Mouse (Mus musculus) CH12.LX (cell line): ENCODE data around the gene Pip5k1c. TPM values are rescaled to one million over a fixed set of nuclear protein-coding genes. Genes with fewer than 3 reads are reported as not detected.

Experiments used
- DNase-seq: peaks from one replicate; pipeline ENCODE4 v3.0.0-alpha.2; 2013; ENCODE audit errors: extremely low read depth
- H3K27ac ChIP-seq: 2 replicates; pipeline ENCODE4 v1.5.1; 2012; ENCODE audit warnings: low read depth, mild to moderate bottlenecking, control low read depth, moderate library complexity; ENCODE audit not compliant: insufficient read depth
- H3K27me3 ChIP-seq: replicated peaks from 2 replicates; pipeline ENCODE3; 2012; ENCODE audit warnings: inconsistent platforms
- H3K36me3 ChIP-seq, 2 experiments: replicated peaks in 1 of 2; 2 replicates each; pipeline versions ENCODE3 to v1.6.1; 2012; ENCODE audit warnings: inconsistent platforms in 1 of 2, low read length in 1 of 2, mild to moderate bottlenecking in 1 of 2, mixed read lengths in 1 of 2, moderate library complexity in 1 of 2; ENCODE audit not compliant: control insufficient read depth in 1 of 2, insufficient read depth in 1 of 2
- H3K4me1 ChIP-seq, 2 experiments: 2 replicates each; pipeline ENCODE4 v1.6.1; 2012; ENCODE audit warnings: inconsistent platforms in 1 of 2, moderate library complexity in 1 of 2; ENCODE audit not compliant: insufficient read depth in 2 of 2, control insufficient read depth in 1 of 2
- H3K4me2 ChIP-seq: 2 replicates; pipeline ENCODE4 v1.6.1; 2012; ENCODE audit warnings: low read depth, mild to moderate bottlenecking, control low read depth; ENCODE audit not compliant: poor library complexity, insufficient read depth, severe bottlenecking
- H3K4me3 ChIP-seq, 3 experiments: fragments of 150-350 bp in 1 of 3; sonication (generic) in 1 of 3; replicated peaks in 1 of 3; 2 replicates each; pipeline versions ENCODE3 to v1.5.1; 2011 to 2012; ENCODE audit warnings: low read depth in 2 of 3, low read length in 2 of 3, mild to moderate bottlenecking in 2 of 3, moderate library complexity in 2 of 3, control low read depth in 1 of 3, improper control_type of control experiment in 1 of 3, inconsistent platforms in 1 of 3, mixed read lengths in 1 of 3; ENCODE audit not compliant: poor library complexity in 1 of 3
- H3K79me2 ChIP-seq: replicated peaks from 2 replicates; pipeline ENCODE4 v1.6.1; 2012; ENCODE audit warnings: mild to moderate bottlenecking, moderate library complexity; ENCODE audit not compliant: control insufficient read depth, poor library complexity, insufficient read depth, severe bottlenecking; ENCODE audit errors: extremely low read depth
- H3K9ac ChIP-seq: 2 replicates; pipeline ENCODE4 v1.6.1; 2012; ENCODE audit warnings: low read depth, mild to moderate bottlenecking, control low read depth, moderate library complexity; ENCODE audit not compliant: insufficient read depth
- H3K9me3 ChIP-seq: replicated peaks from 2 replicates; pipeline ENCODE3; 2012; ENCODE audit warnings: low read length, inconsistent platforms, mixed read lengths
- BHLHE40 ChIP-seq: IDR thresholded peaks from 2 replicates; pipeline ENCODE4 v1.6.1; 2011; ENCODE audit warnings: mild to moderate bottlenecking, low read depth, low read length, improper control_type of control experiment
- CHD1 ChIP-seq: IDR thresholded peaks from 2 replicates; pipeline ENCODE4 v1.6.1; 2012; ENCODE audit warnings: low read depth, low read length, improper control_type of control experiment, inconsistent platforms
- CHD2 ChIP-seq: IDR thresholded peaks from 2 replicates; pipeline ENCODE4 v1.6.1; 2011; ENCODE audit warnings: low read length, improper control_type of control experiment
- E2F4 ChIP-seq: IDR thresholded peaks from 2 replicates; pipeline ENCODE4 v1.6.1; 2011; ENCODE audit warnings: low read depth, low read length, improper control_type of control experiment; ENCODE audit not compliant: insufficient replicate concordance
- ELF1 ChIP-seq: IDR thresholded peaks from 2 replicates; pipeline ENCODE4 v1.6.1; 2014; ENCODE audit warnings: low read depth, mild to moderate bottlenecking, inconsistent platforms, low read length, improper control_type of control experiment
- EP300 ChIP-seq: IDR thresholded peaks from 2 replicates; pipeline ENCODE4 v1.6.1; 2011; ENCODE audit warnings: low read length, improper control_type of control experiment
- ETS1 ChIP-seq: conservative IDR thresholded peaks from 2 replicates; pipeline ENCODE4 v1.6.1; 2012; ENCODE audit warnings: low read depth, mild to moderate bottlenecking, inconsistent platforms, low read length, improper control_type of control experiment, moderate library complexity
- GABPA ChIP-seq: IDR thresholded peaks from 2 replicates; pipeline ENCODE4 v1.6.1; 2012; ENCODE audit warnings: low read depth, low read length, improper control_type of control experiment, inconsistent platforms; ENCODE audit not compliant: insufficient replicate concordance
- HCFC1 ChIP-seq: IDR thresholded peaks from 2 replicates; pipeline ENCODE4 v1.6.1; 2012; ENCODE audit warnings: low read depth, mild to moderate bottlenecking, inconsistent platforms, low read length, improper control_type of control experiment
- IRF4 ChIP-seq: IDR thresholded peaks from 2 replicates; pipeline ENCODE4 v1.6.1; 2014; ENCODE audit warnings: low read depth, mild to moderate bottlenecking, inconsistent platforms, low read length, improper control_type of control experiment
- JUND ChIP-seq: conservative IDR thresholded peaks from 2 replicates; pipeline ENCODE4 v1.6.1; 2011; ENCODE audit warnings: low read depth, low read length, improper control_type of control experiment
- KAT2A ChIP-seq: IDR thresholded peaks from 2 replicates; pipeline ENCODE4 v1.6.1; 2012; ENCODE audit warnings: low read length, improper control_type of control experiment, inconsistent platforms; ENCODE audit not compliant: insufficient replicate concordance
- MAFK ChIP-seq: IDR thresholded peaks from 2 replicates; pipeline ENCODE4 v1.6.1; 2011; ENCODE audit warnings: low read length, improper control_type of control experiment; ENCODE audit not compliant: insufficient replicate concordance
- MAX ChIP-seq: IDR thresholded peaks from 2 replicates; pipeline ENCODE4 v1.6.1; 2011; ENCODE audit warnings: low read length, improper control_type of control experiment
- MAZ ChIP-seq: IDR thresholded peaks from 2 replicates; pipeline ENCODE4 v1.6.1; 2012; ENCODE audit warnings: low read depth, mild to moderate bottlenecking, inconsistent platforms, low read length, improper control_type of control experiment, moderate library complexity
- MEF2A ChIP-seq: IDR thresholded peaks from 2 replicates; pipeline ENCODE4 v1.6.1; 2014; ENCODE audit warnings: low read depth, mild to moderate bottlenecking, inconsistent platforms, low read length, improper control_type of control experiment, borderline replicate concordance
- MXI1 ChIP-seq: IDR thresholded peaks from 2 replicates; pipeline ENCODE4 v1.6.1; 2011; ENCODE audit warnings: mild to moderate bottlenecking, low read depth, low read length, improper control_type of control experiment
- MYC ChIP-seq: IDR thresholded peaks from 2 replicates; pipeline ENCODE4 v1.6.1; 2011; ENCODE audit warnings: low read depth, mild to moderate bottlenecking, improper control_type of control experiment, low read length
- NELFE ChIP-seq: IDR thresholded peaks from 2 replicates; pipeline ENCODE4 v1.6.1; 2011; ENCODE audit warnings: low read depth, low read length, improper control_type of control experiment
- NRF1 ChIP-seq: IDR thresholded peaks from 2 replicates; pipeline ENCODE4 v1.6.1; 2014; ENCODE audit warnings: low read depth, mild to moderate bottlenecking, inconsistent platforms, low read length, improper control_type of control experiment, moderate library complexity
- PAX5 ChIP-seq: IDR thresholded peaks from 2 replicates; pipeline ENCODE4 v1.6.1; 2012; ENCODE audit warnings: low read length, inconsistent platforms, mixed read lengths
- POLR2A ChIP-seq: IDR thresholded peaks from 2 replicates; pipeline ENCODE4 v1.6.1; 2011; ENCODE audit warnings: low read depth, mild to moderate bottlenecking, improper control_type of control experiment, low read length
- POLR2AphosphoS2 ChIP-seq: IDR thresholded peaks from 2 replicates; pipeline ENCODE4 v1.6.1; 2011; ENCODE audit warnings: low read depth, low read length, improper control_type of control experiment
- RAD21 ChIP-seq: IDR thresholded peaks from 2 replicates; pipeline ENCODE4 v1.6.1; 2011; ENCODE audit warnings: low read depth, mild to moderate bottlenecking, low read length, improper control_type of control experiment, moderate library complexity
- RCOR1 ChIP-seq: conservative IDR thresholded peaks from 2 replicates; pipeline ENCODE4 v1.6.1; 2012; ENCODE audit warnings: low read depth, mild to moderate bottlenecking, inconsistent platforms, low read length, improper control_type of control experiment
- SIN3A ChIP-seq: IDR thresholded peaks from 2 replicates; pipeline ENCODE4 v1.6.1; 2012; ENCODE audit warnings: low read length, improper control_type of control experiment, inconsistent platforms
- SMC3 ChIP-seq: IDR thresholded peaks from 2 replicates; pipeline ENCODE4 v1.6.1; 2011; ENCODE audit warnings: low read depth, low read length, improper control_type of control experiment
- TBP ChIP-seq: conservative IDR thresholded peaks from 2 replicates; pipeline ENCODE4 v1.6.1; 2011; ENCODE audit warnings: low read depth, low read length, improper control_type of control experiment
- TCF12 ChIP-seq: IDR thresholded peaks from 2 replicates; pipeline ENCODE4 v1.6.1; 2014; ENCODE audit warnings: low read depth, mild to moderate bottlenecking, inconsistent platforms, low read length, improper control_type of control experiment
- UBTF ChIP-seq: IDR thresholded peaks from 2 replicates; pipeline ENCODE4 v1.6.1; 2012; ENCODE audit warnings: low read depth, mild to moderate bottlenecking, inconsistent platforms, low read length, improper control_type of control experiment, moderate library complexity
- USF1 ChIP-seq: IDR thresholded peaks from 2 replicates; pipeline ENCODE4 v1.6.1; 2014; ENCODE audit warnings: low read depth, mild to moderate bottlenecking, inconsistent platforms, low read length, improper control_type of control experiment
- USF2 ChIP-seq: conservative IDR thresholded peaks from 2 replicates; pipeline ENCODE4 v1.6.1; 2011; ENCODE audit warnings: low read depth, low read length, improper control_type of control experiment
- ZKSCAN1 ChIP-seq: IDR thresholded peaks from 2 replicates; pipeline ENCODE4 v1.6.1; 2012; ENCODE audit warnings: low read depth, inconsistent platforms, low read length, improper control_type of control experiment, borderline replicate concordance
- ZMIZ1 ChIP-seq: IDR thresholded peaks from 2 replicates; pipeline ENCODE4 v1.6.1; 2012; ENCODE audit warnings: low read depth, mild to moderate bottlenecking, inconsistent platforms, low read length, improper control_type of control experiment
- ZNF384 ChIP-seq: IDR thresholded peaks from 2 replicates; pipeline ENCODE4 v1.6.1; 2012; ENCODE audit warnings: low read depth, low read length, improper control_type of control experiment, inconsistent platforms
- dilution Hi-C: fragments of 300-500 bp; cut with MboI; formaldehyde crosslinking; loops from 2 replicates; pipeline ENCODE4 v1.14.3; 2020; ENCODE audit warnings: low sequenced_read_pairs; ENCODE audit not compliant: extremely low pct_unique_long_range_greater_than_20kb, extremely low pct_ligation_motif_present
- in situ Hi-C: fragments of 300-500 bp; cut with MboI; formaldehyde crosslinking; loops from 3 replicates; pipeline ENCODE4 v1.14.3; 2019; ENCODE audit warnings: low sequenced_read_pairs, low pct_ligation_motif_present, low pct_unique_long_range_greater_than_20kb, mixed read lengths
- polyA plus RNA-seq: library from polyadenylated mRNA; unstranded; fragments of >175 nt; gene quantifications from 2 replicates; pipeline ENCODE4 v1.2.1, GENCODE M21; 2012; ENCODE audit warnings: low read depth; ENCODE audit not compliant: insufficient read length
- total RNA-seq, 2 experiments: library from RNA; depleted of rRNA; stranded (reverse); fragments of 300-350 nt in 1 of 2; fragments of >200 nt in 1 of 2; gene quantifications; 2 replicates each; pipeline ENCODE4 v1.2.3; 2012 to 2014

Pip5k1c gene
- total and polyA plus RNA-seq, 3 experiments, result 11.4 to 51.4 (median 12.6) TPM

DNA sequence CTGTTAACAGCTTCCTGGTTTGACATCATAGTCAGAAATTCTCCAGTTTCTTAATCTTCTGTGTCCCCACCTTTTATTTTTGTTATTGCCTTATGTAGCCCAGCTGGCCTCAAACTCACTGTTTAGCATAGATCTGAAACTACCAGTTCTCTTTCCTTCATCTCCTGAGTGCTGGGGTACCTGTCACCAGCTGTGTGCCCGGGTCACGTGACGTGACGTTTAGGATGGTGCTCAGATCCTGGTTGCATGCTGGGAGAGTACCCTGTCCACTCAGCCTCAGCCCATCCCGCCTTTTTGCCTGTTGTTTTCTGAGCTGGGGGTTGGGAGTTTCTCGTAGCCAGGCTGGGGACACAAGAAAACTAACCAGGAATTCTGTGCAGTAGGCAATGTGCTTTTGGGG is 4.5 kb downstream of the Pip5k1c start (continued):
- TF ChIP-seq ETS1 (peak; percentile 90), BHLHE40 (peak; percentile 98), USF1 (peak; percentile 93), UBTF (no peak)

DNA sequence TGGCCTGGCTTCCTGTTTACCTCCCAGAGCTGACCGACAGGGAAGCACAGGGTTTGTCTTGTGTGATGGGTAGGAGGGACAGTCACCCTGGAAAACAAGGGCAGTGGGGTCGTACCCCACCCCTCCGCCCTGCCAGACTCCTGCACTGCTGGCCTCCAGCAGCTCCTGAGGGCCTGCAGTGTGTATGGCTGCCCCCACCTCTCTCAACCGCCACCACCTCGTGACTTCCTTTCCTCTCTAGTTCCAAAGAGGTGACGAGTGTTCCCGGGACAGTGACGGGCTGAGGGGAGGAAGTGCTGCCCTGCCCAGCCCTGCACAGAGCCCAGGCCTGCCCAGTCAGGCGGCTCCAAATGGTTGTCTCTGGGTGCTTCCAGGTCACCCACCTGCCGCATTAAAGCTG is 5.1 kb downstream of the Pip5k1c start:
- H3K36me3 ChIP-seq, result peaks cover 0 to 29% of the 10 kb centered on the region in 2 experiments
- H3K4me2 ChIP-seq, result peak overlapping the region; percentile 77
- dilution Hi-C loops, result no loop called here
- H3K4me1 ChIP-seq, result peaks cover 68 to 92% of the 10 kb centered on the region in 2 experiments
- peak overlapping the region; percentile 87 for H3K27ac ChIP-seq
- H3K9me3 ChIP-seq, result no peaks in the 10 kb centered on the region
- H3K9ac ChIP-seq, result peak overlapping the region; percentile 35
- H3K79me2 ChIP-seq, result peaks cover 73% of the 10 kb centered on the region
- in situ Hi-C loops, result no loop called here
- no peak for TF ChIP-seq USF2
- TF ChIP-seq CHD1, result no peak
- TF ChIP-seq TBP, result no peak
- TF ChIP-seq USF1, result no peak
- TF ChIP-seq KAT2A, result no peak
- no peak for TF ChIP-seq ZMIZ1
- no peak for TF ChIP-seq POLR2AphosphoS2
- no peak for TF ChIP-seq E2F4
- no peak for TF ChIP-seq PAX5
- no peak for TF ChIP-seq GABPA
- peak; percentile 31; the same call in 1 of the 2 replicates for TF ChIP-seq POLR2A
- no peak for TF ChIP-seq SIN3A
- no peak for TF ChIP-seq RAD21
- no peak for TF ChIP-seq MAFK
- TF ChIP-seq MEF2A, result no peak
- no peak for TF ChIP-seq ELF1
- no peak for TF ChIP-seq TCF12
- TF ChIP-seq MYC, result no peak
- TF ChIP-seq NELFE, result peak; percentile 0; the same call in 1 of the 2 replicates
- TF ChIP-seq HCFC1, result no peak
- 0 out of 2 replicates have a peak, but pooled peaks have one; percentile 17 for TF ChIP-seq MAX
- TF ChIP-seq CHD2, result no peak
- TF ChIP-seq ZNF384, result no peak
- no peak for TF ChIP-seq MAZ
- TF ChIP-seq NRF1, result peak; percentile 14; the same call in 1 of the 2 replicates
- no peak for TF ChIP-seq JUND
- no peak for TF ChIP-seq MXI1
- no peak; the same call in 1 of the 2 replicates for TF ChIP-seq EP300
- no peak; the same call in 1 of the 2 replicates for TF ChIP-seq BHLHE40
- no peak; the same call in 1 of the 2 replicates for TF ChIP-seq ETS1
- no peak for TF ChIP-seq ZKSCAN1
- no peak for TF ChIP-seq IRF4
- TF ChIP-seq RCOR1, result no peak
- TF ChIP-seq SMC3, result no peak
- H3K27me3 ChIP-seq, result no peaks in the 10 kb centered on the region
- H3K4me3 ChIP-seq, result peak overlapping the region in 2 of 3 experiments; percentile 22 to 33
- no peak for DNase-seq
